Mouse (Mus musculus) E14TG2a.4 (cell line): ENCODE measurements around the gene Cela1.

ENCODE experiments used
- CTCF ChIP-seq: conservative IDR thresholded peaks from 2 replicates; pipeline ENCODE4 v1.5.1; 2014; ENCODE audit warnings: low read length
- NANOG ChIP-seq: IDR thresholded peaks from 2 replicates; pipeline ENCODE4 v1.6.1; 2014; ENCODE audit warnings: borderline replicate concordance, low read length, mixed read lengths

DNA sequence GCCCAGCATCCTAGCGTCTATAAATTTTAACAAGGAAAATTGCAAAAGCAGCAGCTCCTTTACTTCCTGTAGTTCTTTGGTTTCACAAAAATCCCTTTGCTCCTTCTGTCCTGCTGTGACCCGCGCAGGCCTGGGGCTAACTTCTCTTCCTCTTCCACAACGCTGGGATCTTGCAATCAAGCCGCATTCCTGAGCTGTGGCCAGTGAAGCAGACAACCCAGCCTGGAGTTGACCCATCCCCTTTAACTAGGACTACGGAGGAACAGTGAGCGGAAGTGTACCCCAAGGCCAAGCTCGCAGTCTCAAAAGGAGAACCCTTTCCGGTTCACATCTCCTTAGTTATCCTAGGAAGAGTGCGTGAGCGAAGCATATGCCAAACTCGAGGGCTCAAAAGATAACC lies 9.1 kb downstream of the Cela1 start:
- TF ChIP-seq CTCF (no peak), NANOG (no peak)
